Mouse (Mus musculus) liver, adult 2 months (tissue): ENCODE measurements around the gene Cd52.

ENCODE experiments used
- CTCF ChIP-seq: fragments of 200-500 bp; IDR thresholded peaks from 2 replicates; pipeline ENCODE4 v1.5.1; 2011; ENCODE audit warnings: low read depth, low read length, control low read depth
- POLR2A ChIP-seq: fragments of 200-500 bp; IDR thresholded peaks from 2 replicates; pipeline ENCODE4 v1.6.1; 2011; ENCODE audit warnings: low read length, control low read depth; ENCODE audit not compliant: insufficient read depth; ENCODE audit errors: extremely low read depth

DNA sequence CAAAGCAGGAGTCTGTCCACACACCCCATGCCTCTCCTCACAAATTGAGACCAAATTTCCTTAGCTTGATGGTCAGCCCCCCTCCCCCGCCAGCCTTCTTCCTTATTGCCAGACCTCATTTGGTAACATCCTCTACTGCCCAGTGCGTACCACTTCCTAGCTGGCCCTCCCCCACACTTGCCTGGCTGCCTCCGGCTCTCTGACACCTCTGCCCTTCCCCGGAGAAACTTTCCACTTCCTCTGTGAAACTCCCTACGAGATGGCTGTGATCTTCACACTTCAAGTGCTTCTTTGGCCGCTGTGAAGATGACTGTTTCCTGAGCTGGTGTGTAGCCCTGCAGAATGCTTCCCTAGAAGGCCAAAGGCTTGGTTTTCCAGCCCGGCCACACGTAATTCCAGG lies 3.7 kb upstream of the Cd52 start:
- no peak for TF ChIP-seq CTCF
- TF ChIP-seq POLR2A: no peak
